Mouse (Mus musculus): ENCODE results near the gene Mpzl3. TPM values are rescaled to one million over a fixed set of nuclear protein-coding genes. Genes with fewer than 3 reads are reported as not detected.

The Mpzl3 gene
- total and polyA plus RNA-seq, 3 experiments, result 3.1 to 5.3 (median 5.2) TPM

DNA sequence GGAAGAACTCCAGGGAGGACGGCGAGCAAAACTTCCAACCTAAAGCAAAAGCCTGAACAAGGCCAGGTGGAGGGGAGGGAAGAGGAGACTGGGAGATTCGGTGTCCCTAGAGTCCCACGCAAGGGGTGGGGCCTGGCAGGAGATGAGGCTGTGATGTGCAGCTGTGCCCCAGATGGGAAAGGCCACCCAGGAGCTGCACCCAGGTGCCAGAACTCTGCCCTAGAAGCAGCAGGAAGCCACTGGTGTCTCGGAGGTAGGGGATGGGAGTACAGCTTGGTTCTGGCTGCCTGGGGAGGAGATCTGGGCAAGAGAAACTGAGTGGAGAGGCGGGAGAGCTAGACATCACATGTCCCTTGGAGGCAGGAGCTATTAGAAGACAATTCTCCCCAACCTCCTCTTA lies 66.0 kb downstream of the Mpzl3 start:
- in situ Hi-C loops (cut with MboI; ENCODE audit: low pct_ligation_motif_present, low pct_unique_long_range_greater_than_20kb, low sequenced_read_pairs), result no loop called here
- DNase-seq (ENCODE audit: extremely low read depth), result no peak
- dilution Hi-C loops (cut with MboI; ENCODE audit: extremely low pct_ligation_motif_present, extremely low pct_unique_long_range_greater_than_20kb, low sequenced_read_pairs), result no loop called here

DNA sequence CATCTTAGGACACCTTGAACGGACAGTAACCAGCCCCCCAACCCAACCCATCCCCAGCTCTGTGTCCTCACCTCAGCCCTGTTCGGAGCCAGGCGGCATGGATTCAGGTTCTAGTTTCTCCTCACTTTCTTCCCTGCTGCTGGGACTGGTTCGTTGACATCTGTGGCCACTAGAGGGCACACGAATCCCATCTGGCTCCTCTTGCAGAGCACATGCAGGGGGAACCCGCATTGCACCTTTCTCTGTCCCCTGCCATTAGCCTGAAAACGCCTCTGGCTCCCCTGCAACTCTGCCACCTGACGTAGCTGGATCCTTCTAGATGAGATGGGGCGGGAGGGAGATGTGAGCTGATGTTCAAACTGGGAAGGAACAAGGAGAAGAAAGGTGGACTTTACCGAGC lies 66.8 kb downstream of the Mpzl3 start:
- Histone ChIP-seq H3K4me2 (ENCODE audit: insufficient read depth, low read depth, poor library complexity, severe bottlenecking) (peak overlapping the region; percentile 88), H3K27ac (ENCODE audit: insufficient read depth, low read depth) (no peak overlapping the region), H3K36me3 (replicated peaks in 1 of 2; ENCODE audit: control insufficient read depth in 1 of 2, insufficient read depth in 1 of 2, low read length in 1 of 2) (no peaks in the 10 kb centered on the region), H3K4me1 (ENCODE audit: control insufficient read depth in 1 of 2, insufficient read depth in 2 of 2) (peaks cover 8 to 34% of the 10 kb centered on the region in 2 experiments), H3K9me3 (replicated peaks; ENCODE audit: low read length) (no peaks in the 10 kb centered on the region), H3K9ac (ENCODE audit: insufficient read depth, low read depth) (no peak overlapping the region), H3K79me2 (replicated peaks; ENCODE audit: control insufficient read depth, extremely low read depth, insufficient read depth, poor library complexity, severe bottlenecking) (no peaks in the 10 kb centered on the region), H3K27me3 (replicated peaks) (peaks cover 56% of the 10 kb centered on the region), H3K4me3 (replicated peaks in 1 of 3; ENCODE audit: low read depth in 2 of 3, low read length in 2 of 3, poor library complexity in 1 of 3) (no peak overlapping the region)
- in situ Hi-C loops (cut with MboI; ENCODE audit: low pct_ligation_motif_present, low pct_unique_long_range_greater_than_20kb, low sequenced_read_pairs), result no loop called here
- TF ChIP-seq TCF12 (IDR thresholded peaks at IDR 0.05; ENCODE audit: low read depth, low read length) (no peak), SMC3 (IDR thresholded peaks at IDR 0.05; ENCODE audit: low read depth, low read length) (peak; percentile 92), MAX (IDR thresholded peaks at IDR 0.05; ENCODE audit: low read length) (peak; percentile 89), NELFE (IDR thresholded peaks at IDR 0.05; ENCODE audit: low read depth, low read length) (peak; percentile 31; the same call in 1 of the 2 replicates), ZC3H11A (IDR thresholded peaks at IDR 0.05; ENCODE audit: low read depth, low read length) (peak; percentile 10; the same call in 1 of the 2 replicates), MAFK (IDR thresholded peaks at IDR 0.05; ENCODE audit: insufficient replicate concordance, low read length) (no peak), USF1 (IDR thresholded peaks at IDR 0.05; ENCODE audit: low read depth, low read length) (no peak), ETS1 (conservative IDR thresholded peaks at IDR 0.05; ENCODE audit: low read depth, low read length) (no peak), MXI1 (IDR thresholded peaks at IDR 0.05; ENCODE audit: low read depth, low read length) (peak; percentile 49; the same call in 1 of the 2 replicates), CTCF (conservative IDR thresholded peaks at IDR 0.05 in 1 of 2, IDR thresholded peaks at IDR 0.05 in 1 of 2; ENCODE audit: low read depth in 2 of 2, low read length in 2 of 2) (peak; percentile 72 to 94), ZKSCAN1 (IDR thresholded peaks at IDR 0.05; ENCODE audit: borderline replicate concordance, low read depth, low read length) (no peak), E2F4 (IDR thresholded peaks at IDR 0.05; ENCODE audit: insufficient replicate concordance, low read depth, low read length) (no peak), TBP (conservative IDR thresholded peaks at IDR 0.05; ENCODE audit: low read depth, low read length) (no peak), BHLHE40 (IDR thresholded peaks at IDR 0.05; ENCODE audit: low read depth, low read length) (peak; percentile 52), RAD21 (IDR thresholded peaks at IDR 0.05; ENCODE audit: low read depth, low read length) (peak; percentile 84), UBTF (IDR thresholded peaks at IDR 0.05; ENCODE audit: low read depth, low read length) (no peak), NRF1 (IDR thresholded peaks at IDR 0.05; ENCODE audit: low read depth, low read length) (no peak), JUND (conservative IDR thresholded peaks at IDR 0.05; ENCODE audit: low read depth, low read length) (no peak), IRF4 (IDR thresholded peaks at IDR 0.05; ENCODE audit: low read depth, low read length) (peak; percentile 39; the same call in 1 of the 2 replicates), CHD2 (IDR thresholded peaks at IDR 0.05; ENCODE audit: low read length) (no peak), POLR2AphosphoS2 (IDR thresholded peaks at IDR 0.05; ENCODE audit: low read depth, low read length) (no peak), SIN3A (IDR thresholded peaks at IDR 0.05; ENCODE audit: low read length) (no peak), ZNF384 (IDR thresholded peaks at IDR 0.05; ENCODE audit: low read depth, low read length) (0 out of 2 replicates have a peak, but pooled peaks have one; percentile 9), EP300 (IDR thresholded peaks at IDR 0.05; ENCODE audit: low read length) (no peak), GABPA (IDR thresholded peaks at IDR 0.05; ENCODE audit: insufficient replicate concordance, low read depth, low read length) (no peak), USF2 (conservative IDR thresholded peaks at IDR 0.05; ENCODE audit: low read depth, low read length) (no peak), CHD1 (IDR thresholded peaks at IDR 0.05; ENCODE audit: low read depth, low read length) (no peak), JUN (IDR thresholded peaks at IDR 0.05; ENCODE audit: insufficient read depth, low read depth, low read length) (no peak), PAX5 (IDR thresholded peaks at IDR 0.05; ENCODE audit: low read length) (no peak), MYC (IDR thresholded peaks at IDR 0.05; ENCODE audit: low read depth, low read length) (peak; percentile 88), ZMIZ1 (IDR thresholded peaks at IDR 0.05; ENCODE audit: low read depth, low read length) (no peak), POLR2A (IDR thresholded peaks at IDR 0.05; ENCODE audit: low read depth, low read length) (no peak)
- peak; percentile 86 for DNase-seq (ENCODE audit: extremely low read depth)
- dilution Hi-C loops (cut with MboI; ENCODE audit: extremely low pct_ligation_motif_present, extremely low pct_unique_long_range_greater_than_20kb, low sequenced_read_pairs), result no loop called here

More for the DNA sequence above, 66.0 kb downstream of the Mpzl3 start:
- TF ChIP-seq CHD1 (IDR thresholded peaks at IDR 0.05; ENCODE audit: low read depth, low read length) (no peak), MAZ (IDR thresholded peaks at IDR 0.05; ENCODE audit: low read depth, low read length) (no peak), NELFE (IDR thresholded peaks at IDR 0.05; ENCODE audit: low read depth, low read length) (no peak)
- Histone ChIP-seq H3K27ac (ENCODE audit: insufficient read depth, low read depth) (no peak overlapping the region), H3K4me1 (ENCODE audit: control insufficient read depth in 1 of 2, insufficient read depth in 2 of 2) (peaks cover 8 to 35% of the 10 kb centered on the region in 2 experiments), H3K36me3 (replicated peaks in 1 of 2; ENCODE audit: control insufficient read depth in 1 of 2, insufficient read depth in 1 of 2, low read length in 1 of 2) (no peaks in the 10 kb centered on the region), H3K4me3 (replicated peaks in 1 of 3; ENCODE audit: low read depth in 2 of 3, low read length in 2 of 3, poor library complexity in 1 of 3) (no peak overlapping the region), H3K27me3 (replicated peaks) (peaks cover 48% of the 10 kb centered on the region), H3K9ac (ENCODE audit: insufficient read depth, low read depth) (no peak overlapping the region), H3K4me2 (ENCODE audit: insufficient read depth, low read depth, poor library complexity, severe bottlenecking) (no peak overlapping the region), H3K79me2 (replicated peaks; ENCODE audit: control insufficient read depth, extremely low read depth, insufficient read depth, poor library complexity, severe bottlenecking) (no peaks in the 10 kb centered on the region), H3K9me3 (replicated peaks; ENCODE audit: low read length) (no peaks in the 10 kb centered on the region)

Data from CH12.LX (cell line).